Mouse (Mus musculus): ENCODE data around the gene Ddx42.
"Not testable (repeated sequence)": the region's sequence is repeated elsewhere in the genome, so short reads cannot be mapped to it uniquely, and the experiment has no call there.

Gene Ddx42

GRCm38 (mm10) chr11:106233978-106234377 is 17.3 kb downstream of the Ddx42 start:
- peaks cover 16% of the 10 kb centered on the region for H3K36me3 ChIP-seq (ENCODE audit: control insufficient read depth, insufficient read depth, low read length, poor library complexity, severe bottlenecking)
- H3K27me3 ChIP-seq (ENCODE audit: control insufficient read depth, insufficient read depth, low read length, poor library complexity, severe bottlenecking); DNase-seq (ENCODE audit: low read depth, low spot score): not testable (repeated sequence)

GRCm38 (mm10) chr11:106246834-106247233 is 30.1 kb downstream of the Ddx42 start:
- peak; percentile 59 for DNase-seq (ENCODE audit: low read depth, low spot score)
- H3K27me3 ChIP-seq (ENCODE audit: control insufficient read depth, insufficient read depth, low read length, poor library complexity, severe bottlenecking), result no peaks in the 10 kb centered on the region
- H3K36me3 ChIP-seq (ENCODE audit: control insufficient read depth, insufficient read depth, low read length, poor library complexity, severe bottlenecking), result peaks cover 15% of the 10 kb centered on the region

GRCm38 (mm10) chr11:106249326-106249725 is 32.6 kb downstream of the Ddx42 start:
- peaks cover 16% of the 10 kb centered on the region for H3K36me3 ChIP-seq (ENCODE audit: control insufficient read depth, insufficient read depth, low read length, poor library complexity, severe bottlenecking)
- no peaks in the 10 kb centered on the region for H3K27me3 ChIP-seq (ENCODE audit: control insufficient read depth, insufficient read depth, low read length, poor library complexity, severe bottlenecking)
- no peak for DNase-seq (ENCODE audit: low read depth, low spot score)

- H3K27me3 ChIP-seq (ENCODE audit: control insufficient read depth, insufficient read depth, low read length, poor library complexity, severe bottlenecking), result no peaks in the 10 kb centered on the region
- peaks cover 7% of the 10 kb centered on the region for H3K36me3 ChIP-seq (ENCODE audit: control insufficient read depth, insufficient read depth, low read length, poor library complexity, severe bottlenecking)
- no peak for DNase-seq (ENCODE audit: low read depth, low spot score)
Measured at GRCm38 (mm10) chr11:106254767-106255166, 38.0 kb downstream of the Ddx42 start.

- peaks cover 4% of the 10 kb centered on the region for H3K36me3 ChIP-seq (ENCODE audit: control insufficient read depth, insufficient read depth, low read length, poor library complexity, severe bottlenecking)
- no peaks in the 10 kb centered on the region for H3K27me3 ChIP-seq (ENCODE audit: control insufficient read depth, insufficient read depth, low read length, poor library complexity, severe bottlenecking)
- DNase-seq (ENCODE audit: low read depth, low spot score), result no peak
Measured at GRCm38 (mm10) chr11:106255174-106255573, 38.4 kb downstream of the Ddx42 start.

- DNase-seq (ENCODE audit: low read depth, low spot score), result peak; percentile 98
- no peaks in the 10 kb centered on the region for H3K27me3 ChIP-seq (ENCODE audit: control insufficient read depth, insufficient read depth, low read length, poor library complexity, severe bottlenecking)
Measured at GRCm38 (mm10) chr11:106255685-106256451, 39.1 kb downstream of the Ddx42 start, which contains the start of the genes Ftsj3 and Psmc5. Gene Ftsj3, minus strand, starts transcription at chr11:106256079. Gene Psmc5, plus strand, starts transcription at chr11:106256154.

GRCm38 (mm10) chr11:106256775-106257174 is 40.0 kb downstream of the Ddx42 start:
- no peaks in the 10 kb centered on the region for H3K27me3 ChIP-seq (ENCODE audit: control insufficient read depth, insufficient read depth, low read length, poor library complexity, severe bottlenecking)
- no peak for DNase-seq (ENCODE audit: low read depth, low spot score)
- H3K36me3 ChIP-seq (ENCODE audit: control insufficient read depth, insufficient read depth, low read length, poor library complexity, severe bottlenecking), result peaks cover 5% of the 10 kb centered on the region

More at GRCm38 (mm10) chr11:106255685-106256451, 39.1 kb downstream of the Ddx42 start, which contains the start of the genes Ftsj3 and Psmc5:
- H3K36me3 ChIP-seq (ENCODE audit: control insufficient read depth, insufficient read depth, low read length, poor library complexity, severe bottlenecking), result peaks cover 3% of the 10 kb centered on the region

- no peaks in the 10 kb centered on the region for H3K27me3 ChIP-seq (ENCODE audit: control insufficient read depth, insufficient read depth, low read length, poor library complexity, severe bottlenecking)
- peaks cover 18% of the 10 kb centered on the region for H3K36me3 ChIP-seq (ENCODE audit: control insufficient read depth, insufficient read depth, low read length, poor library complexity, severe bottlenecking)
- DNase-seq (ENCODE audit: low read depth, low spot score), result no peak
Measured at GRCm38 (mm10) chr11:106260826-106261450, 44.2 kb downstream of the Ddx42 start.

GRCm38 (mm10) chr11:106263963-106264362 is 47.2 kb downstream of the Ddx42 start:
- Histone ChIP-seq H3K36me3 (ENCODE audit: control insufficient read depth, insufficient read depth, low read length, poor library complexity, severe bottlenecking) (peaks cover 24% of the 10 kb centered on the region), H3K27me3 (ENCODE audit: control insufficient read depth, insufficient read depth, low read length, poor library complexity, severe bottlenecking) (no peaks in the 10 kb centered on the region)
- DNase-seq (ENCODE audit: low read depth, low spot score), result no peak

- no peak for DNase-seq (ENCODE audit: low read depth, low spot score)
- Histone ChIP-seq H3K36me3 (ENCODE audit: control insufficient read depth, insufficient read depth, low read length, poor library complexity, severe bottlenecking) (peaks cover 24% of the 10 kb centered on the region), H3K27me3 (ENCODE audit: control insufficient read depth, insufficient read depth, low read length, poor library complexity, severe bottlenecking) (no peaks in the 10 kb centered on the region)
Measured at GRCm38 (mm10) chr11:106264988-106265387, 48.3 kb downstream of the Ddx42 start.

- DNase-seq (ENCODE audit: low read depth, low spot score), result no peak
- Histone ChIP-seq H3K27me3 (ENCODE audit: control insufficient read depth, insufficient read depth, low read length, poor library complexity, severe bottlenecking) (no peaks in the 10 kb centered on the region), H3K36me3 (ENCODE audit: control insufficient read depth, insufficient read depth, low read length, poor library complexity, severe bottlenecking) (peaks cover 24% of the 10 kb centered on the region)
Measured at GRCm38 (mm10) chr11:106265570-106265969, 48.8 kb downstream of the Ddx42 start.

- Histone ChIP-seq H3K36me3 (ENCODE audit: control insufficient read depth, insufficient read depth, low read length, poor library complexity, severe bottlenecking) (peaks cover 22% of the 10 kb centered on the region), H3K27me3 (ENCODE audit: control insufficient read depth, insufficient read depth, low read length, poor library complexity, severe bottlenecking) (no peaks in the 10 kb centered on the region)
- DNase-seq (ENCODE audit: low read depth, low spot score), result no peak
Measured at GRCm38 (mm10) chr11:106266431-106266830, 49.7 kb downstream of the Ddx42 start.

- no peaks in the 10 kb centered on the region for H3K27me3 ChIP-seq (ENCODE audit: control insufficient read depth, insufficient read depth, low read length, poor library complexity, severe bottlenecking)
- no peak for DNase-seq (ENCODE audit: low read depth, low spot score)
- peaks cover 22% of the 10 kb centered on the region for H3K36me3 ChIP-seq (ENCODE audit: control insufficient read depth, insufficient read depth, low read length, poor library complexity, severe bottlenecking)
Measured at GRCm38 (mm10) chr11:106267311-106267852, 50.7 kb downstream of the Ddx42 start.

- Histone ChIP-seq H3K27me3 (ENCODE audit: control insufficient read depth, insufficient read depth, low read length, poor library complexity, severe bottlenecking) (no peaks in the 10 kb centered on the region), H3K36me3 (ENCODE audit: control insufficient read depth, insufficient read depth, low read length, poor library complexity, severe bottlenecking) (peaks cover 20% of the 10 kb centered on the region)
- no peak for DNase-seq (ENCODE audit: low read depth, low spot score)
Measured at GRCm38 (mm10) chr11:106267871-106268270, 51.1 kb downstream of the Ddx42 start.

Data from splenic B cell, adult 2 months (primary cell).